Mouse (Mus musculus) bone marrow macrophage, adult 2 months (primary cell): ENCODE measurements around the gene Notch2.

ENCODE experiments used
- CTCF ChIP-seq: IDR thresholded peaks from 2 replicates; pipeline ENCODE4 v1.5.1; 2012; ENCODE audit warnings: low read depth, mild to moderate bottlenecking, low read length, moderate library complexity
- POLR2A ChIP-seq: IDR thresholded peaks from 2 replicates; pipeline ENCODE4 v1.6.1; 2012; ENCODE audit warnings: mild to moderate bottlenecking, low read depth, low read length, borderline replicate concordance

- no peak for TF ChIP-seq CTCF
- TF ChIP-seq POLR2A, result no peak
Observed at GRCm38 (mm10) chr3:98105496-98105895, 92.2 kb downstream of the Notch2 start.
